ENCODE assay signal across 10 mouse cellular contexts in the genomic region with DNA sequence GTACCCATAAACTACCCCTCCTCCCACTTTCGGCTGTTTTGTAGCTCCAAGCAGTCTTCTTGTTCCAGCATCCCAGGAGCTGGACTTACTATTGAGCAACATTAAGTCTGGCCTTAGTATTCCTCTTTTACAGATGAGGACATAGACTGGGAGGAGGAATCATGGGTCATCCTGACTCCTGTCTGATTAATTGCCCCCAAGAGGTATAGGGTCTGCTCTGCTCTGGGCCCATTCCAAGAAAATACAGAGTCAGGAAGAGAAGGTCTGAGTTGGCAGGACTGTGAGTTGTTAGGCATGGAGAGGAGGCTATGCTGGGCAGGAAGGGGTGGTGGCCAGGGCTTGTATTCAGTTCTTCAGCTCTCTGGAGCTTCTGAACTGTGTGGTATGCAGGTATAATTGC. TPM values are rescaled to one million over a fixed set of nuclear protein-coding genes. Genes with fewer than 3 reads are reported as not detected.
DNase-seq lines count a peak whose midpoint lies in the region; ATAC-seq lines count a peak whose summit lies in the region.
"Had no signal": no experiment of that assay in that cellular context is flagged by ENCODE, and none has a peak within 500 bp of the region (broad histone marks: within the 10 kb centered on the region; RNA-seq: fewer than 3 reads in every experiment).

No protein-coding gene starts in this region.

- no peak overlapping the region for H3K27ac ChIP-seq in forebrain, embryonic 15.5 days (replicated peaks)
- no peak overlapping the region for H3K27ac ChIP-seq in limb, embryonic 13.5 days
- no peak overlapping the region for H3K27ac ChIP-seq in stomach, embryonic 16.5 days (ENCODE audit: low read length)

- peaks cover 32% of the 10 kb centered on the region for H3K36me3 ChIP-seq in megakaryocyte, embryonic 14.5 days (replicated peaks; ENCODE audit: low read length)
- peaks cover 17% of the 10 kb centered on the region for H3K36me3 ChIP-seq in forebrain, embryonic 15.5 days
- H3K36me3 ChIP-seq in limb, embryonic 13.5 days: peaks cover 24% of the 10 kb centered on the region
- H3K36me3 ChIP-seq in stomach, embryonic 16.5 days (ENCODE audit: control insufficient read depth, insufficient read depth, low read length): no peaks in the 10 kb centered on the region

- no peaks in the 10 kb centered on the region for H3K27me3 ChIP-seq in megakaryocyte, embryonic 14.5 days (replicated peaks)
- no peaks in the 10 kb centered on the region for H3K27me3 ChIP-seq in forebrain, embryonic 15.5 days
- no peaks in the 10 kb centered on the region for H3K27me3 ChIP-seq in limb, embryonic 13.5 days
- H3K27me3 ChIP-seq in stomach, embryonic 16.5 days (ENCODE audit: control insufficient read depth, insufficient read depth, low read length): no peaks in the 10 kb centered on the region

- ATAC-seq in megakaryocyte, adult 5-6 weeks (ENCODE audit: poor library complexity, severe bottlenecking): no peak
- ATAC-seq in forebrain, embryonic 15.5 days (replicated peaks): no peak
- no peak for ATAC-seq in limb, embryonic 13.5 days (ENCODE audit: low FRiP score, low read depth)
- ATAC-seq in stomach, embryonic 16.5 days (ENCODE audit: insufficient read depth, low FRiP score): no peak

- peak overlapping the region; percentile 75 for H3K9ac ChIP-seq in forebrain, embryonic 15.5 days (replicated peaks)
- peak overlapping the region; percentile 76 for H3K9ac ChIP-seq in limb, embryonic 13.5 days
- peak overlapping the region; percentile 85; the same call in 1 of the 2 replicates for H3K9ac ChIP-seq in stomach, embryonic 16.5 days (ENCODE audit: low read length)

- WGBS in forebrain, embryonic 15.5 days: 74% methylated on average over 1 of the region's 1 CpGs
- WGBS in limb, embryonic 13.5 days: 51% methylated on average over 1 of the region's 1 CpGs
- WGBS in stomach, embryonic 16.5 days: 64% methylated on average over 1 of the region's 1 CpGs

- peak overlapping the region; percentile 3 for H3K4me3 ChIP-seq in megakaryocyte, embryonic 14.5 days (replicated peaks)
- peak overlapping the region; percentile 83 for H3K4me3 ChIP-seq in forebrain, embryonic 15.5 days
- peak overlapping the region; percentile 77 for H3K4me3 ChIP-seq in limb, embryonic 13.5 days
- no peak overlapping the region for H3K4me3 ChIP-seq in stomach, embryonic 16.5 days (replicated peaks; ENCODE audit: low read length)

- H3K4me2 ChIP-seq in forebrain, embryonic 15.5 days (replicated peaks): peak overlapping the region; percentile 87
- peak overlapping the region; percentile 76 for H3K4me2 ChIP-seq in limb, embryonic 13.5 days (replicated peaks)
- no peak overlapping the region for H3K4me2 ChIP-seq in stomach, embryonic 16.5 days (ENCODE audit: low read depth, low read length)

- H3K9me3 ChIP-seq in megakaryocyte, embryonic 14.5 days: no peaks in the 10 kb centered on the region
- H3K9me3 ChIP-seq in forebrain, embryonic 15.5 days: no peaks in the 10 kb centered on the region
- H3K9me3 ChIP-seq in limb, embryonic 13.5 days: no peaks in the 10 kb centered on the region
- H3K9me3 ChIP-seq in stomach, embryonic 16.5 days (replicated peaks; ENCODE audit: control insufficient read depth, low read length): no peaks in the 10 kb centered on the region

- no peak for DNase-seq in spleen, postnatal 4 days (ENCODE audit: low spot score in 2 of 2)
- no peak for DNase-seq in frontal cortex, postnatal 14 days (ENCODE audit: low spot score in 2 of 2)
- DNase-seq: cerebellum, postnatal 10 days; gastrocnemius, postnatal 36 days had no signal

- peaks cover 41% of the 10 kb centered on the region for H3K4me1 ChIP-seq in megakaryocyte, embryonic 14.5 days
- H3K4me1 ChIP-seq in forebrain, embryonic 15.5 days: peaks cover 15% of the 10 kb centered on the region
- H3K4me1 ChIP-seq in limb, embryonic 13.5 days: peaks cover 14% of the 10 kb centered on the region
- peaks cover 11% of the 10 kb centered on the region; the same call in 1 of the 2 replicates for H3K4me1 ChIP-seq in stomach, embryonic 16.5 days (ENCODE audit: control insufficient read depth, insufficient read depth, low read length)

RNA-seq across cellular contexts. Expression of a gene that starts 1.3 kb away (rescaled TPM):
- polyA plus RNA-seq in megakaryocyte, embryonic 14.5 days (2012; ENCODE audit: insufficient read depth, low replicate concordance): 16.0 and 94.0 TPM in 2 replicates
- total RNA-seq in megakaryocyte, adult 5-6 weeks (2015): 2.5 and 4.0 TPM in 2 replicates
- 0.85 and 1.5 TPM in 2 replicates for total RNA-seq in megakaryocyte, adult 5-6 weeks (2017)
- 60.7 and 63.5 TPM in 2 replicates for polyA plus RNA-seq in forebrain, embryonic 15.5 days (2015; fragmentation: Nextera tagmentation; extraction: Ambion mirVana)
- polyA plus RNA-seq in limb, embryonic 13.5 days (2015; fragmentation: Nextera tagmentation; extraction: Ambion mirVana): 67.0 and 69.7 TPM in 2 replicates
- polyA plus RNA-seq in stomach, embryonic 16.5 days (2015; fragmentation: Nextera tagmentation; extraction: Ambion mirVana): 52.0 and 54.0 TPM in 2 replicates

RNA-seq across cellular contexts. Expression of a gene that starts 19.8 kb away (rescaled TPM):
- polyA plus RNA-seq in megakaryocyte, embryonic 14.5 days (2012; ENCODE audit: insufficient read depth, low replicate concordance): 1,277 and 1,645 TPM in 2 replicates
- 150 and 160 TPM in 2 replicates for total RNA-seq in megakaryocyte, adult 5-6 weeks (2015)
- total RNA-seq in megakaryocyte, adult 5-6 weeks (2017): 110 and 139 TPM in 2 replicates
- 417 and 444 TPM in 2 replicates for polyA plus RNA-seq in forebrain, embryonic 15.5 days (2015; fragmentation: Nextera tagmentation; extraction: Ambion mirVana)
- polyA plus RNA-seq in limb, embryonic 13.5 days (2015; fragmentation: Nextera tagmentation; extraction: Ambion mirVana): 454 and 498 TPM in 2 replicates
- polyA plus RNA-seq in stomach, embryonic 16.5 days (2015; fragmentation: Nextera tagmentation; extraction: Ambion mirVana): 442 and 446 TPM in 2 replicates

RNA-seq across cellular contexts. Expression of a gene that starts 19.8 kb away (rescaled TPM):
- 840 and 6,431 TPM in 2 replicates for polyA plus RNA-seq in megakaryocyte, embryonic 14.5 days (2012; ENCODE audit: insufficient read depth, low replicate concordance)
- 875 and 928 TPM in 2 replicates for total RNA-seq in megakaryocyte, adult 5-6 weeks (2015)
- total RNA-seq in megakaryocyte, adult 5-6 weeks (2017): 2,242 and 2,459 TPM in 2 replicates
- 612 and 676 TPM in 2 replicates for polyA plus RNA-seq in forebrain, embryonic 15.5 days (2015; fragmentation: Nextera tagmentation; extraction: Ambion mirVana)
- 962 and 978 TPM in 2 replicates for polyA plus RNA-seq in limb, embryonic 13.5 days (2015; fragmentation: Nextera tagmentation; extraction: Ambion mirVana)
- 740 and 935 TPM in 2 replicates for polyA plus RNA-seq in stomach, embryonic 16.5 days (2015; fragmentation: Nextera tagmentation; extraction: Ambion mirVana)

RNA-seq across cellular contexts. Expression of a gene that starts 29.4 kb away (rescaled TPM):
- not detected in 2 replicates for polyA plus RNA-seq in megakaryocyte, embryonic 14.5 days (2012; ENCODE audit: insufficient read depth, low replicate concordance)
- total RNA-seq in megakaryocyte, adult 5-6 weeks (2015): not detected in 2 replicates
- not detected in 2 replicates for total RNA-seq in megakaryocyte, adult 5-6 weeks (2017)
- not detected in 2 replicates for polyA plus RNA-seq in forebrain, embryonic 15.5 days (2015; fragmentation: Nextera tagmentation; extraction: Ambion mirVana)
- polyA plus RNA-seq in limb, embryonic 13.5 days (2015; fragmentation: Nextera tagmentation; extraction: Ambion mirVana): not detected in 2 replicates
- not detected in 2 replicates for polyA plus RNA-seq in stomach, embryonic 16.5 days (2015; fragmentation: Nextera tagmentation; extraction: Ambion mirVana)
- total RNA-seq: gastrocnemius, postnatal 36 days; left cerebral cortex, adult 8-10 months had no signal

RNA-seq across cellular contexts. Expression of a gene that starts 33.9 kb away (rescaled TPM):
- polyA plus RNA-seq in megakaryocyte, embryonic 14.5 days (2012; ENCODE audit: insufficient read depth, low replicate concordance): 3.8 and 3.9 TPM in 2 replicates
- 12.3 and 16.2 TPM in 2 replicates for total RNA-seq in megakaryocyte, adult 5-6 weeks (2015)
- 13.5 and 14.8 TPM in 2 replicates for total RNA-seq in megakaryocyte, adult 5-6 weeks (2017)
- 41.4 and 42.5 TPM in 2 replicates for polyA plus RNA-seq in forebrain, embryonic 15.5 days (2015; fragmentation: Nextera tagmentation; extraction: Ambion mirVana)
- polyA plus RNA-seq in limb, embryonic 13.5 days (2015; fragmentation: Nextera tagmentation; extraction: Ambion mirVana): 27.6 and 29.1 TPM in 2 replicates
- 24.8 and 29.0 TPM in 2 replicates for polyA plus RNA-seq in stomach, embryonic 16.5 days (2015; fragmentation: Nextera tagmentation; extraction: Ambion mirVana)
